Mouse (Mus musculus) bone marrow, adult 2 months (tissue): ENCODE measurements around the gene Cym.

Source experiments
- CTCF ChIP-seq: fragments of 200-500 bp; IDR thresholded peaks from 2 replicates; pipeline ENCODE4 v1.5.1; 2011; ENCODE audit warnings: low read length, control low read depth; ENCODE audit not compliant: control insufficient read depth, insufficient read depth
- POLR2A ChIP-seq: fragments of 200-500 bp; IDR thresholded peaks from 2 replicates; pipeline ENCODE4 v1.6.1; 2011; ENCODE audit warnings: low read depth, mild to moderate bottlenecking, control low read depth, low read length, borderline replicate concordance; ENCODE audit not compliant: control insufficient read depth

- no peak for TF ChIP-seq CTCF
- TF ChIP-seq POLR2A = no peak
These were observed 35.2 kb upstream of the Cym start for GRCm38 (mm10) chr3:107256724-107257123.
